Mouse (Mus musculus) liver, embryonic 14.5 days (tissue): Measurements from ENCODE around the gene Gse1.

Experiments
- CTCF ChIP-seq: IDR thresholded peaks from 2 replicates; pipeline ENCODE4 v1.5.1; 2016; ENCODE audit warnings: antibody characterized with exemption, low read depth, control low read depth
- EP300 ChIP-seq: IDR thresholded peaks from 2 replicates; pipeline ENCODE4 v1.6.1; 2016; ENCODE audit warnings: antibody characterized with exemption, low read depth

DNA sequence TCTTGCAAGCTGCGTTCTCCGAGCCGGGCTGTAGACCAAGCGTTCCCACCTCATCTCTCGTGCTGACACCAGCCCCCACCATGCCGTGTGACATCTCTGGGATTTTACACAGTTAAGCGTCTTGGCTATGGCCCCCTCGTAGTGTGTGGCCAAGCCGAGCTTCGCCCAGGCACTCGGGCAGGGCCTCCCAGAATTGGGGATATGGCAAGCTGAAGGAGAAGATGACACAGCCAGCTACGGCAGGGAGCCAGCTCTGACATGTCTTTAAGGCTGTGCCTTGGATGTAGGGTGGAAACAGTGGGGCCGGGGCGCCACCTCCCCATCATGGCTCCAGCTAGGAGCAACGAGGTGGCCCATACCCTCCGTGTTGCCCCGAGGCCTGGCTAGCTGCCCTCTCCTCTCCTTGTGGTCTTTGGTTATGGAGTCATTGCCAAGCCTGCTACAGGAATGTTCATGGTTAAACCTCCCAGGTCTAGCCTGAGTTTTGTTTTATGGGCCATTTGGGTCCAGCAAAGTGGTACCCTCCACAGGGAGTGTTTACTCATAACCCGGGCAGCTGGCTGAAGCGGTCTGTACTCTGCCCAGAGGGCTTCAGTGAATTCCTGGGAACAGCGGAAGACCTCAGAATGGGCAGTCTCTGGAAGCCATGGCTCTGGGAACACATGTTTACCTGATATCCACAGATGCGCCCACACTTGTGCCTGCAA is 89.0 kb downstream of the Gse1 start:
- no peak for TF ChIP-seq CTCF
- no peak for TF ChIP-seq EP300
